Mouse (Mus musculus): ENCODE results near the gene Olfr498. TPM values are rescaled to one million over a fixed set of nuclear protein-coding genes. Genes with fewer than 3 reads are reported as not detected.

Gene Olfr498
- not detected for total RNA-seq (2021)
- long read RNA-seq, experiment 1, result 0 reads
- long read RNA-seq, experiment 2, result 0 reads

GRCm38 (mm10) chr7:108465026-108465425 is at the start of gene Olfr498:
Gene Olfr498 (plus strand): TSS chr7:108465326.
- no peak for DNase-seq

GRCm38 (mm10) chr7:108420121-108420520 is 45.0 kb upstream of the Olfr498 start, which contains the start of gene Olfr497:
Gene Olfr497 (plus strand): TSS chr7:108420421.
- DNase-seq, result no peak

Other genes with a start within 250 kb of the Olfr498 start
- not detected for gene Olfr488, start 207.0 kb upstream of the Olfr498 start, total RNA-seq (2021)
- gene Olfr490, start 176.4 kb upstream of the Olfr498 start, total RNA-seq (2021), result not detected
- not detected for gene Olfr491, start 151.9 kb upstream of the Olfr498 start, total RNA-seq (2021)
- gene Olfr492, start 141.7 kb upstream of the Olfr498 start, total RNA-seq (2021), result not detected
- not detected for gene Olfr493, start 118.3 kb upstream of the Olfr498 start, total RNA-seq (2021)
- gene Olfr494, start 100.0 kb upstream of the Olfr498 start, total RNA-seq (2021), result not detected
- not detected for gene Olfr495, start 72.2 kb upstream of the Olfr498 start, total RNA-seq (2021)
- gene Olfr497, start 44.9 kb upstream of the Olfr498 start, total RNA-seq (2021), result not detected
- not detected for gene Olfr502, start 59.7 kb downstream of the Olfr498 start, total RNA-seq (2021)
- not detected for gene Olfr503, start 79.2 kb downstream of the Olfr498 start, total RNA-seq (2021)
- not detected for gene Olfr504, start 100.5 kb downstream of the Olfr498 start, total RNA-seq (2021)
- gene Olfr506, start 145.5 kb downstream of the Olfr498 start, total RNA-seq (2021), result not detected
- not detected for gene Olfr507, start 156.5 kb downstream of the Olfr498 start, total RNA-seq (2021)
- gene Olfr508, start 164.7 kb downstream of the Olfr498 start, total RNA-seq (2021), result not detected
- gene Olfr509, start 186.6 kb downstream of the Olfr498 start, total RNA-seq (2021), result not detected
- not detected for gene Olfr510, start 201.1 kb downstream of the Olfr498 start, total RNA-seq (2021)
- gene Olfr512, start 248.0 kb downstream of the Olfr498 start, total RNA-seq (2021), result not detected

All from gastrocnemius, postnatal 25 days (tissue).